Comparison of ENCODE assay signal across 8 mouse cellular contexts in genomic region chr6:136809673-136810072, GRCm38 (mm10). TPM values are rescaled to one million over a fixed set of nuclear protein-coding genes. Genes with fewer than 3 reads are reported as not detected.
DNase-seq lines count a peak whose midpoint lies in the region; ATAC-seq and TF ChIP-seq lines count a peak whose summit lies in the region.

No protein-coding gene starts in this region.

- no peak for ATAC-seq in limb, embryonic 14.5 days (ENCODE audit: low FRiP score, low read depth)
- ATAC-seq in monocyte, adult 5-6 weeks (replicated peaks; ENCODE audit: insufficient number of reproducible peaks, low FRiP score, low TSS enrichment, poor library complexity, severe bottlenecking), result no peak
- ATAC-seq in megakaryocyte progenitor cell, adult 5-6 weeks (replicated peaks; ENCODE audit: poor library complexity), result no peak

- no peak overlapping the region for H3K9ac ChIP-seq in limb, embryonic 14.5 days (ENCODE audit: low read depth, low read length, severe bottlenecking)

- H3K36me3 ChIP-seq in limb, embryonic 14.5 days (ENCODE audit: control insufficient read depth, insufficient read depth, low read length), result peaks cover 27% of the 10 kb centered on the region

- whole genome bisulfite sequencing in limb, embryonic 14.5 days, result 73% methylated on average over 13 of the region's 13 CpGs

- peak overlapping the region; percentile 93 for H3K4me3 ChIP-seq in gastrocnemius, adult 2 months
- peak overlapping the region; percentile 73; the same call in 1 of the 2 replicates for H3K4me3 ChIP-seq in limb, embryonic 14.5 days (replicated peaks; ENCODE audit: low read length)

- no peak for DNase-seq in gastrocnemius, adult 2 months
- DNase-seq in gastrocnemius, adult 18-20 months (ENCODE audit: low spot score), result no peak
- peak; percentile 29 for DNase-seq in thymus, postnatal 14 days
- no peak for DNase-seq in thymus, adult 18-20 months
- DNase-seq in limb, embryonic 14.5 days (ENCODE audit: low spot score), result no peak
- no peak for DNase-seq in cerebellum, postnatal 14 days

- peaks cover 15% of the 10 kb centered on the region for H3K4me1 ChIP-seq in limb, embryonic 14.5 days (ENCODE audit: control insufficient read depth, insufficient read depth, low read length)

- no peak for TF ChIP-seq CTCF in gastrocnemius, adult 2 months (IDR thresholded peaks at IDR 0.05)

- H3K9me3 ChIP-seq in limb, embryonic 14.5 days (ENCODE audit: control insufficient read depth, low read length), result no peaks in the 10 kb centered on the region

- H3K4me2 ChIP-seq in limb, embryonic 14.5 days (replicated peaks; ENCODE audit: low read depth, low read length, severe bottlenecking), result peak overlapping the region; percentile 72

- H3K27ac ChIP-seq in gastrocnemius, adult 2 months, result no peak overlapping the region
- H3K27ac ChIP-seq in limb, embryonic 14.5 days (replicated peaks; ENCODE audit: low read depth, low read length), result no peak overlapping the region

- H3K27me3 ChIP-seq in limb, embryonic 14.5 days (ENCODE audit: control insufficient read depth, insufficient read depth, low read length), result no peaks in the 10 kb centered on the region

- TF ChIP-seq POLR2A in limb, embryonic 14.5 days (IDR thresholded peaks at IDR 0.05; ENCODE audit: borderline replicate concordance, extremely low read depth, insufficient read depth, insufficient read length), result no peak

- intact Hi-C loops in gastrocnemius, adult 2 months (cut with DNase I), result loop anchor here (10.0 kb wide), 1 partner anchor 265 kb away; no protein-coding TSS in a partner anchor

RNA-seq across cellular contexts. Expression of gene H2afj, which starts 1.6 kb away (rescaled TPM):
- total RNA-seq in gastrocnemius, adult 2 months (2021), result 10 to 100 TPM; 12.4 to 13.8 TPM
- total RNA-seq in gastrocnemius, adult 18-20 months (2021), result 10 to 100 TPM; 15.3 to 15.4 TPM
- 82.9 and 88.8 TPM in 2 replicates for polyA plus RNA-seq in limb, embryonic 14.5 days (2012; rRNA removed)
- 105 and 114 TPM in 2 replicates for polyA plus RNA-seq in limb, embryonic 14.5 days (2014; fragmentation: Nextera tagmentation; extraction: Ambion mirVana)
- total RNA-seq in monocyte, adult 5-6 weeks (2017), result 54.2 to 78.4 TPM (median 59.5 TPM) in 3 replicates
- 46.1 and 54.3 TPM in 2 replicates for total RNA-seq in megakaryocyte progenitor cell, adult 5-6 weeks (2015)
- 69.3 and 79.7 TPM in 2 replicates for total RNA-seq in megakaryocyte progenitor cell, adult 5-6 weeks (2017)

RNA-seq across cellular contexts. Expression of gene Hist4h4, which starts 5.5 kb away (rescaled TPM):
- total RNA-seq in gastrocnemius, adult 2 months (2021), result 1 to 10 TPM; 4.2 to 4.5 TPM
- 1 to 10 TPM; 3.7 to 4.9 TPM for total RNA-seq in gastrocnemius, adult 18-20 months (2021)
- 1.2 and 1.6 TPM in 2 replicates for polyA plus RNA-seq in limb, embryonic 14.5 days (2012; rRNA removed)
- 1.1 TPM in 2 replicates for polyA plus RNA-seq in limb, embryonic 14.5 days (2014; fragmentation: Nextera tagmentation; extraction: Ambion mirVana)
- total RNA-seq in monocyte, adult 5-6 weeks (2017), result 2.3 to 11.2 TPM (median 4.9 TPM) in 3 replicates
- total RNA-seq in megakaryocyte progenitor cell, adult 5-6 weeks (2015), result 16.6 and 20.5 TPM in 2 replicates
- 38.8 and 46.4 TPM in 2 replicates for total RNA-seq in megakaryocyte progenitor cell, adult 5-6 weeks (2017)

RNA-seq across cellular contexts. Expression of gene BC049715, which starts 17.8 kb away (rescaled TPM):
- under 1 TPM in 1 of 2 experiments, not detected in 1; 0.28 TPM for total RNA-seq in gastrocnemius, adult 2 months (2021)
- under 1 TPM in 1 of 2 experiments, not detected in 1; 0.05 TPM for total RNA-seq in gastrocnemius, adult 18-20 months (2021)
- polyA plus RNA-seq in limb, embryonic 14.5 days (2012; rRNA removed), result 0.73 and 1.7 TPM in 2 replicates
- polyA plus RNA-seq in limb, embryonic 14.5 days (2014; fragmentation: Nextera tagmentation; extraction: Ambion mirVana), result 1.3 and 1.9 TPM in 2 replicates
- total RNA-seq in monocyte, adult 5-6 weeks (2017), result 0.96 to 3.7 TPM (median 2.5 TPM) in 3 replicates
- total RNA-seq in megakaryocyte progenitor cell, adult 5-6 weeks (2015), result 1.2 and 2.2 TPM in 2 replicates
- 3.5 and 8.7 TPM in 2 replicates for total RNA-seq in megakaryocyte progenitor cell, adult 5-6 weeks (2017)

RNA-seq across cellular contexts. Expression of gene Wbp11, which starts 18.4 kb away (rescaled TPM):
- 10 to 100 TPM; 48.4 to 54.7 TPM for total RNA-seq in gastrocnemius, adult 2 months (2021)
- total RNA-seq in gastrocnemius, adult 18-20 months (2021), result 10 to 100 TPM; 52.4 to 52.7 TPM
- polyA plus RNA-seq in limb, embryonic 14.5 days (2012; rRNA removed), result 87.0 and 96.5 TPM in 2 replicates
- 100 and 110 TPM in 2 replicates for polyA plus RNA-seq in limb, embryonic 14.5 days (2014; fragmentation: Nextera tagmentation; extraction: Ambion mirVana)
- total RNA-seq in monocyte, adult 5-6 weeks (2017), result 46.3 to 120 TPM (median 81.0 TPM) in 3 replicates
- 112 and 118 TPM in 2 replicates for total RNA-seq in megakaryocyte progenitor cell, adult 5-6 weeks (2015)
- total RNA-seq in megakaryocyte progenitor cell, adult 5-6 weeks (2017), result 40.9 and 47.7 TPM in 2 replicates

RNA-seq across cellular contexts. Expression of gene Smco3, which starts 25.6 kb away (rescaled TPM):
- total RNA-seq in gastrocnemius, adult 2 months (2021), result not detected
- under 1 TPM; 0.21 to 0.28 TPM for total RNA-seq in gastrocnemius, adult 18-20 months (2021)
- polyA plus RNA-seq in limb, embryonic 14.5 days (2012; rRNA removed), result 0.92 and 0.97 TPM in 2 replicates
- 1.4 and 2.0 TPM in 2 replicates for polyA plus RNA-seq in limb, embryonic 14.5 days (2014; fragmentation: Nextera tagmentation; extraction: Ambion mirVana)
- total RNA-seq in monocyte, adult 5-6 weeks (2017), result 0.49 TPM in 1 of 3 replicates, not detected in the others
- total RNA-seq in megakaryocyte progenitor cell, adult 5-6 weeks (2015), result 0.07 TPM in 1 of 2 replicates, not detected in the other
- 0.33 and 1.2 TPM in 2 replicates for total RNA-seq in megakaryocyte progenitor cell, adult 5-6 weeks (2017)
